Mouse (Mus musculus): ENCODE data around the gene Atp5g2. TPM values are rescaled to one million over a fixed set of nuclear protein-coding genes. Genes with fewer than 3 reads are reported as not detected.

Gene Atp5g2
- 216 and 238 TPM in 2 replicates for polyA plus RNA-seq (2012; rRNA removed)

GRCm38 (mm10) chr15:102672215-102673071, at the start of gene Atp5g2:
TSS of gene Atp5g2 (minus strand) at chr15:102672352.

DNA sequence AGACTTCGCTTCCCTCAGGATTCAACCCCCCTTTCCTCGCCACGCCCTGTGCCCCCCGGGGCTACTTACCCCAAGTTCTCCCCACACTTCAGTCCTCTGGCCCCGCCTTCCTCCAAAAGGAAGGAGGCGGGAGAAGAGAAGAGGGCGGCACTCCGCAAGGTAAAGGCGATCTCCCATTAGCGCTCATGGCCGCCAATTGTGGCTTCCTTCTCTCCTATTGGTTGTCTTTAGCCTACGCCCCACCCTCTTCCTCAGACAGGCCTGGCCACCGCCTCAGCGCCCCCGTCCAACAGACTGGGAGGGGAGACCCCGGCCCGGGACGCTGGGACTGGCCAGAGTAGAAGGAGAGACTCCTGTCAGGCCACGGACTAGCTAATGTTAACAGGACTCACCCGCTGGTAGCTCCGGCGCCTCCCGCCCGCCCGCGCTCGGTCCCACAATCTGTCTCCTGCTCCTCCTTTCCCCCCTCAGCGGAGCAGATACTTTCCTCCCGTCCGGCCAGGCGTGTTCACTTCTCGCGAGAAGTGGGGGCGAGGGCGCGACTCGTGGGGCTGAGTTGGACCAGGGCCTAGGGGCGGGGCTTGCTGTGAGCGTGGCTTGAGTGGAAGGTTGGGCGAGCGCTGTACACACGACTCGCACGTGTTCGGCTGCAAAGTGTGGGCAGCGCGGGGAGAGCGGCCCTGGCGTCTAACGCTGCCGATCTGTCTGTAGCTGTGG, 47.0 kb downstream of the Atp5g2 start, which contains the start of the genes Gm28047 and Atf7:
Gene Gm28047 (minus strand): TSS at position 98 of the 717 bp plus-strand sequence.
Gene Atf7 (minus strand): TSS at position 495 of the 717 bp plus-strand sequence.

Other genes starting within 250 kb of the Atp5g2 start
- 0.08 and 0.09 TPM in 2 replicates for gene Amhr2, start 227.0 kb downstream of the Atp5g2 start, polyA plus RNA-seq (2012; rRNA removed)
- 72.5 and 88.4 TPM in 2 replicates for gene Prr13, start 213.3 kb downstream of the Atp5g2 start, polyA plus RNA-seq (2012; rRNA removed)
- 197 and 256 TPM in 2 replicates for gene Pcbp2, start 201.8 kb downstream of the Atp5g2 start, polyA plus RNA-seq (2012; rRNA removed)
- gene Gm10337, start 168.6 kb downstream of the Atp5g2 start, polyA plus RNA-seq (2012; rRNA removed): not detected in 2 replicates
- 0.95 and 1.3 TPM in 2 replicates for gene Map3k12, start 155.3 kb downstream of the Atp5g2 start, polyA plus RNA-seq (2012; rRNA removed)
- 36.1 and 41.9 TPM in 2 replicates for gene Tarbp2, start 154.2 kb downstream of the Atp5g2 start, polyA plus RNA-seq (2012; rRNA removed)
- 1.1 and 1.6 TPM in 2 replicates for gene Npff, start 147.4 kb downstream of the Atp5g2 start, polyA plus RNA-seq (2012; rRNA removed)
- gene Gm28047, start 47.3 kb downstream of the Atp5g2 start, polyA plus RNA-seq (2012; rRNA removed): not detected in 2 replicates
- 11.8 and 12.5 TPM in 2 replicates for gene Atf7, start 46.9 kb downstream of the Atp5g2 start, polyA plus RNA-seq (2012; rRNA removed)
- gene Calcoco1, start 49.8 kb upstream of the Atp5g2 start, polyA plus RNA-seq (2012; rRNA removed): 5.4 and 6.1 TPM in 2 replicates
- not detected in 2 replicates for gene Hoxc13, start 248.8 kb upstream of the Atp5g2 start, polyA plus RNA-seq (2012; rRNA removed)